Mouse (Mus musculus): Measurements from ENCODE around the gene Ptprm. TPM values are rescaled to one million over a fixed set of nuclear protein-coding genes. Genes with fewer than 3 reads are reported as not detected.

Ptprm gene
- polyA plus RNA-seq, 1 experiment from 2014 or later: 19.5 TPM

- Histone ChIP-seq H3K9ac (ENCODE audit: low read length) (no peak overlapping the region), H3K4me2 (ENCODE audit: low read length) (no peak overlapping the region), H3K4me3 (ENCODE audit: control insufficient read depth in 1 of 2, insufficient read depth in 1 of 2, low read depth in 1 of 2, low read length in 2 of 2) (no peak overlapping the region), H3K9me3 (ENCODE audit: control insufficient read depth, low read length) (no peaks in the 10 kb centered on the region), H3K27me3 (ENCODE audit: control insufficient read depth, insufficient read depth, low read length) (no peaks in the 10 kb centered on the region), H3K27ac (replicated peaks in 1 of 2; ENCODE audit: control insufficient read depth in 1 of 2, insufficient read depth in 1 of 2, low read depth in 2 of 2, low read length in 2 of 2) (no peak overlapping the region), H3K36me3 (ENCODE audit: control insufficient read depth, insufficient read depth, low read length) (no peaks in the 10 kb centered on the region), H3K4me1 (ENCODE audit: control insufficient read depth in 2 of 2, insufficient read depth in 2 of 2, low read length in 2 of 2) (peaks cover 0 to 5% of the 10 kb centered on the region in 2 experiments; a peak in 1 of 4 replicates)
- ATAC-seq (ENCODE audit: insufficient number of reproducible peaks, insufficient read depth, low FRiP score, low read depth): no peak
- 77% methylated on average over 2 of the region's 2 CpGs for WGBS
Observed at GRCm38 (mm10) chr17:67343471-67343870, 10.8 kb downstream of the Ptprm start.

DNA sequence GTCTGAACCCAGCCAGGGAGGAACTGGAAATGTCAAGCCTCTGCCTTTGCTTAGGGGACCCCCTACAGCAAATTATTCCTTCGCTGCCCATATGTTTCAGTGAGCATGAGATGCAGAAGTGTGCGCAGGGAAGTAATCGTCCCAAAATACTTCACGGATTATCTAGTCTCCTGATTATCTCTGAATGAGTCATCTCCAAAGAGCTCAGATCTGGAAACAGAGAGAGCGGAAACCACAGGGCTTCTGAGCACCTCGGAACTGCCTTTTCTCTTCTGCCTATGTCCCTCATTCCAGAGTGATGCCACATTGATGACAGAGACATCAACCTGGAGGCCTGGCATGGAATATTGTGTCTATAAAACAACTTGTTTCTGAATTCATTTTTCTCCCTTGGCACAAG is 11.3 kb downstream of the Ptprm start:
- H3K36me3 ChIP-seq (ENCODE audit: control insufficient read depth, insufficient read depth, low read length): no peaks in the 10 kb centered on the region
- H3K4me3 ChIP-seq (ENCODE audit: control insufficient read depth in 1 of 2, insufficient read depth in 1 of 2, low read depth in 1 of 2, low read length in 2 of 2): no peak overlapping the region
- WGBS: 38% methylated on average over 6 of the region's 6 CpGs
- no peaks in the 10 kb centered on the region for H3K27me3 ChIP-seq (ENCODE audit: control insufficient read depth, insufficient read depth, low read length)
- no peak overlapping the region for H3K4me2 ChIP-seq (ENCODE audit: low read length)
- no peak for ATAC-seq (ENCODE audit: insufficient number of reproducible peaks, insufficient read depth, low FRiP score, low read depth)
- peaks cover 0 to 5% of the 10 kb centered on the region in 2 experiments; a peak in 1 of 4 replicates for H3K4me1 ChIP-seq (ENCODE audit: control insufficient read depth in 2 of 2, insufficient read depth in 2 of 2, low read length in 2 of 2)
- H3K27ac ChIP-seq (replicated peaks in 1 of 2; ENCODE audit: control insufficient read depth in 1 of 2, insufficient read depth in 1 of 2, low read depth in 2 of 2, low read length in 2 of 2): no peak overlapping the region
- H3K9ac ChIP-seq (ENCODE audit: low read length): no peak overlapping the region
- no peaks in the 10 kb centered on the region for H3K9me3 ChIP-seq (ENCODE audit: control insufficient read depth, low read length)

DNA sequence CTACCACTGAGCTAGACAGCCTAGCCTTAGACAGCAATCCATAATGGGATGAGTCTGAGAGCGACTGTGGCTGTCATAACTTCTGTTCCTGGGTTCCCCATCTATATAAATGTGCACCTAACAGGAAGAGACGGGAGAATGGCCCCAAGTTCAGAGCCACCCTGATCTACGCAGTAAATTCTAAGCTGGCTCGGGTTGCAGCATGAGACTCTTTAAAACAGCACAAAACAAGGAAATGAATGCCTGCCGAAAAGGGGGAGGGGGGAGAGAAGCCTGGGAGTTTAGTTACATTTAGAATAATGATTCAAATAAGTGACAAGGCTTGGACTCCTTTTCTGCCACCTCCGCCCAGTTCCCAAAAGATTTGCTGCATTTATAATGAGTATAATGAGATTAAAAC is 13.9 kb downstream of the Ptprm start:
- Histone ChIP-seq H3K27me3 (ENCODE audit: control insufficient read depth, insufficient read depth, low read length) (no peaks in the 10 kb centered on the region), H3K27ac (replicated peaks in 1 of 2; ENCODE audit: control insufficient read depth in 1 of 2, insufficient read depth in 1 of 2, low read depth in 2 of 2, low read length in 2 of 2) (no peak overlapping the region), H3K9me3 (ENCODE audit: control insufficient read depth, low read length) (no peaks in the 10 kb centered on the region), H3K4me3 (ENCODE audit: control insufficient read depth in 1 of 2, insufficient read depth in 1 of 2, low read depth in 1 of 2, low read length in 2 of 2) (no peak overlapping the region), H3K36me3 (ENCODE audit: control insufficient read depth, insufficient read depth, low read length) (no peaks in the 10 kb centered on the region), H3K4me1 (ENCODE audit: control insufficient read depth in 2 of 2, insufficient read depth in 2 of 2, low read length in 2 of 2) (no peaks in the 10 kb centered on the region), H3K9ac (ENCODE audit: low read length) (no peak overlapping the region), H3K4me2 (ENCODE audit: low read length) (no peak overlapping the region)
- 74% methylated on average over 6 of the region's 6 CpGs for WGBS
- no peak for ATAC-seq (ENCODE audit: insufficient number of reproducible peaks, insufficient read depth, low FRiP score, low read depth)

- no peak for ATAC-seq (ENCODE audit: insufficient number of reproducible peaks, insufficient read depth, low FRiP score, low read depth)
- H3K27me3 ChIP-seq (ENCODE audit: control insufficient read depth, insufficient read depth, low read length): no peaks in the 10 kb centered on the region
- no peaks in the 10 kb centered on the region for H3K9me3 ChIP-seq (ENCODE audit: control insufficient read depth, low read length)
- H3K27ac ChIP-seq (replicated peaks in 1 of 2; ENCODE audit: control insufficient read depth in 1 of 2, insufficient read depth in 1 of 2, low read depth in 2 of 2, low read length in 2 of 2): no peak overlapping the region
- WGBS: 83% methylated on average over 5 of the region's 5 CpGs
- H3K4me1 ChIP-seq (ENCODE audit: control insufficient read depth in 2 of 2, insufficient read depth in 2 of 2, low read length in 2 of 2): no peaks in the 10 kb centered on the region
- no peak overlapping the region for H3K4me3 ChIP-seq (ENCODE audit: control insufficient read depth in 1 of 2, insufficient read depth in 1 of 2, low read depth in 1 of 2, low read length in 2 of 2)
- H3K36me3 ChIP-seq (ENCODE audit: control insufficient read depth, insufficient read depth, low read length): no peaks in the 10 kb centered on the region
- no peak overlapping the region for H3K4me2 ChIP-seq (ENCODE audit: low read length)
- H3K9ac ChIP-seq (ENCODE audit: low read length): no peak overlapping the region
Observed at GRCm38 (mm10) chr17:67339569-67339968, 14.7 kb downstream of the Ptprm start.

DNA sequence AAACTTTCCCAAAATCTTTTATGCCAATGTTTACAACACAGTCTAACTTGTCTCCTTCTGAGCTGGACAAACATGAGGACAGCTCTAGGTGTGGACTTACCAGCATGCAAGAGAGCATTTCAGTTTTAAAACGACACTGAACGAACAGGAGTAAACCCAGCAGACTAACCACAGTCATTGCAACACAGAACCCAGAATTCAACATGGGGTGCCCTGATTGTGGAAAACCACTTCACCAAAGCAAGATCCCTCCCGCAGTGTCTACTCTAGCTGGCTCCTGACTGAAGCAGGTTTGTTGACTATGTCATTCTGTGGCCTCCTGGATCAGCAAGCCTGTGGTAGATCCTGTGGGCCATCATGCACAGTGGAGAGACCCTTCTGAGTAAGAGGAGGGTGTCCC is 19.9 kb downstream of the Ptprm start:
- no peak overlapping the region for H3K4me2 ChIP-seq (ENCODE audit: low read length)

DNA sequence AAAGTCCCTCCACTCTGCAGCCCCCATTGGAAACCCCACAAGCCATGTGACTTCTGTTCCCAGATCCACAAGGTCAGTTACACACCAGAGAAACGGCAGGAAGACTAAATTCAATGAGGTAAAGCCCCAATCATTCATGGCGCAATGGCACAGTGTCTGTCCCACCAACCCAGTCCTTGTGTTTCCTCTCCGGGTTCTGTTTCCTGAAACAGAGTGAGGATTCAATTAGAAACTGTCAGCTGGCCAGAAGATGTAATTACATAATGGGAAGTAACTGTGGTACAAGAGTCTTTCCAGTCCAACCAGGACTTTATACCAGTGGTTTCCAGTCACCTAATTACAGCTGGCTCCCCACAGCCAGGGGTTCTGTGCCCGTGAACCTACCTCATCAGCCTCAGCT is 24.8 kb downstream of the Ptprm start:
- no peak for ATAC-seq (ENCODE audit: insufficient number of reproducible peaks, insufficient read depth, low FRiP score, low read depth)
- H3K9me3 ChIP-seq (ENCODE audit: control insufficient read depth, low read length): no peaks in the 10 kb centered on the region
- no peak overlapping the region for H3K27ac ChIP-seq (replicated peaks in 1 of 2; ENCODE audit: control insufficient read depth in 1 of 2, insufficient read depth in 1 of 2, low read depth in 2 of 2, low read length in 2 of 2)
- H3K27me3 ChIP-seq (ENCODE audit: control insufficient read depth, insufficient read depth, low read length): no peaks in the 10 kb centered on the region
- no peaks in the 10 kb centered on the region for H3K36me3 ChIP-seq (ENCODE audit: control insufficient read depth, insufficient read depth, low read length)
- H3K9ac ChIP-seq (ENCODE audit: low read length): no peak overlapping the region
- WGBS: 68% methylated on average over 4 of the region's 4 CpGs
- H3K4me2 ChIP-seq (ENCODE audit: low read length): no peak overlapping the region
- H3K4me3 ChIP-seq (ENCODE audit: control insufficient read depth in 1 of 2, insufficient read depth in 1 of 2, low read depth in 1 of 2, low read length in 2 of 2): no peak overlapping the region
- peaks cover 4% of the 10 kb centered on the region in 2 experiments; a peak in 3 of 4 replicates for H3K4me1 ChIP-seq (ENCODE audit: control insufficient read depth in 2 of 2, insufficient read depth in 2 of 2, low read length in 2 of 2)

More for the DNA sequence above, 19.9 kb downstream of the Ptprm start:
- ATAC-seq (ENCODE audit: insufficient number of reproducible peaks, insufficient read depth, low FRiP score, low read depth): no peak
- Histone ChIP-seq H3K9me3 (ENCODE audit: control insufficient read depth, low read length) (no peaks in the 10 kb centered on the region), H3K9ac (ENCODE audit: low read length) (no peak overlapping the region), H3K36me3 (ENCODE audit: control insufficient read depth, insufficient read depth, low read length) (no peaks in the 10 kb centered on the region), H3K27me3 (ENCODE audit: control insufficient read depth, insufficient read depth, low read length) (no peaks in the 10 kb centered on the region), H3K27ac (replicated peaks in 1 of 2; ENCODE audit: control insufficient read depth in 1 of 2, insufficient read depth in 1 of 2, low read depth in 2 of 2, low read length in 2 of 2) (no peak overlapping the region), H3K4me1 (ENCODE audit: control insufficient read depth in 2 of 2, insufficient read depth in 2 of 2, low read length in 2 of 2) (no peaks in the 10 kb centered on the region), H3K4me3 (ENCODE audit: control insufficient read depth in 1 of 2, insufficient read depth in 1 of 2, low read depth in 1 of 2, low read length in 2 of 2) (no peak overlapping the region)
- 77% methylated on average over 3 of the region's 3 CpGs for WGBS

DNA sequence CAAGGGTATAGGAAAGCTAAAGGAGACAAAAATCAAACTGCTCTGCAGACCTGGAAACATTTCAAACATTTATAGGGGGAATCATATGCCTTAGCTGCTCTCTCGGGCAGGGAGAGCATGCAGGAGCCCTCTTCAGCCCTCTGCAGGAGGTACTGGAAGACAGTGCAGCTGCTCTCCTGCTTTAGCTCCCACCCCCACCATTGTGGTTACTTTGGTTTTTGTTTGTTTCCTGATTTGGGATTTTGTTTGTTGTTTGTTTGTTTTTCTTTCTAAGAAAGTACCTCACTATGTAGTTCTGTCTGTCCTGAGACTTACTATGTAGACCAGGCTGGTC is 29.8 kb downstream of the Ptprm start:
- no peaks in the 10 kb centered on the region for H3K27me3 ChIP-seq (ENCODE audit: control insufficient read depth, insufficient read depth, low read length)
- 62% methylated on average over 1 of the region's 1 CpGs for WGBS
- H3K27ac ChIP-seq (replicated peaks in 1 of 2; ENCODE audit: control insufficient read depth in 1 of 2, insufficient read depth in 1 of 2, low read depth in 2 of 2, low read length in 2 of 2): no peak overlapping the region
- ATAC-seq (ENCODE audit: insufficient number of reproducible peaks, insufficient read depth, low FRiP score, low read depth): no peak
- H3K4me1 ChIP-seq (ENCODE audit: control insufficient read depth in 2 of 2, insufficient read depth in 2 of 2, low read length in 2 of 2): peaks cover 4% of the 10 kb centered on the region in 2 experiments; a peak in 3 of 4 replicates
- no peak overlapping the region for H3K9ac ChIP-seq (ENCODE audit: low read length)
- no peaks in the 10 kb centered on the region for H3K36me3 ChIP-seq (ENCODE audit: control insufficient read depth, insufficient read depth, low read length)
- no peak overlapping the region for H3K4me2 ChIP-seq (ENCODE audit: low read length)
- H3K9me3 ChIP-seq (ENCODE audit: control insufficient read depth, low read length): no peaks in the 10 kb centered on the region
- H3K4me3 ChIP-seq (ENCODE audit: control insufficient read depth in 1 of 2, insufficient read depth in 1 of 2, low read depth in 1 of 2, low read length in 2 of 2): no peak overlapping the region

GRCm38 (mm10) chr17:67323777-67324498 is 30.3 kb downstream of the Ptprm start:
- no peaks in the 10 kb centered on the region for H3K36me3 ChIP-seq (ENCODE audit: control insufficient read depth, insufficient read depth, low read length)
- H3K27me3 ChIP-seq (ENCODE audit: control insufficient read depth, insufficient read depth, low read length): no peaks in the 10 kb centered on the region
- no peak overlapping the region for H3K4me3 ChIP-seq (ENCODE audit: control insufficient read depth in 1 of 2, insufficient read depth in 1 of 2, low read depth in 1 of 2, low read length in 2 of 2)
- no peak overlapping the region for H3K4me2 ChIP-seq (ENCODE audit: low read length)
- H3K27ac ChIP-seq (replicated peaks in 1 of 2; ENCODE audit: control insufficient read depth in 1 of 2, insufficient read depth in 1 of 2, low read depth in 2 of 2, low read length in 2 of 2): no peak overlapping the region
- ATAC-seq (ENCODE audit: insufficient number of reproducible peaks, insufficient read depth, low FRiP score, low read depth): no peak
- peaks cover 4% of the 10 kb centered on the region in 2 experiments; a peak in 3 of 4 replicates for H3K4me1 ChIP-seq (ENCODE audit: control insufficient read depth in 2 of 2, insufficient read depth in 2 of 2, low read length in 2 of 2)
- H3K9ac ChIP-seq (ENCODE audit: low read length): no peak overlapping the region
- 69% methylated on average over 11 of the region's 11 CpGs for WGBS
- no peaks in the 10 kb centered on the region for H3K9me3 ChIP-seq (ENCODE audit: control insufficient read depth, low read length)
